Mouse (Mus musculus): Measurements from ENCODE around the gene Trp53.

Trp53 gene

DNA sequence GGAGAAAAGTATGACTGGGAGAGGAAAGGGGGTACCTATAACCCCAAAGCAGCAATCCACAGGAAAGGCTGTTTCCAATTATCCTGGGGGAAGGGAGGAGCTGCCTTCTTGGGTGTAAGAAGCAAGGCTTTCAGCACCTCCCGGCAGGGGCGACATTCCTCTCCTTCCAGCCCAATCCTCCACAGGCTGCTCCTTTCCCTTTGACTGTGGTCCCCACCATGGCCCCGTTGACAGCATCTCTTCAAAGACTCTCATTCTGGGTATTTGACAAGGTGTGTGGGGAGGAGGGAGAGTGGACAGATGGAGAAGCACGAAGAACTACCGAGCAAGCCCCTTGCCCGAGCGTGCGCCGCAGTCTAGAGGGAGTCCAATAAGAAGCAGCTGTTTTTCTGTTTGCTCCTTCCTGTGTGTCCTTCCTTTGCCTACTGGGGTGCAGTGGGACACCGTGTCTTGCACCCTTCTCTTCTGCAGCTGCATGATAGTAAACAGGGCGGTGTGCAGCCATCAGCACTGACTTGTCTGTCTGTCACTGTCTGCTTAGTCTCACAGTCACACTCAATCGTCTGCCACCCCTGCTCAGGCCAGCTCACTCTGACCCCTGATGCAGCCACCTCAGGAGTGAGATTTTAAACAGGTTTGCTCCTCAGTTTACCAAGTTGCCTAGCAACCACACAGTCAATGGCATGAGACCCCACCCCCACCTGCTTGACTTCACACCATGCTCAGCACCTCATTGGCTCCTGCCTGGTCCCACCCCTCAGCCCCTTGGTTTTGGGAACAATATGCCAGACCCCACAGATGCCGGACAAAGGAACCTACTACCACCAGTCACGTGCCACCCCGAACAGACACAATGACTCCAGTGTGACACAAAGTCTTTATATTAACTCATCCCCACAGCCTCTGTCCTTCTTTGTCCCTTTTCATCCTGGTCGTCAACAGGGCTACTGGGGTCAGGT lies 19.0 kb upstream of the Trp53 start:
- no peak for DNase-seq (ENCODE audit: low read depth, low spot score)

DNA sequence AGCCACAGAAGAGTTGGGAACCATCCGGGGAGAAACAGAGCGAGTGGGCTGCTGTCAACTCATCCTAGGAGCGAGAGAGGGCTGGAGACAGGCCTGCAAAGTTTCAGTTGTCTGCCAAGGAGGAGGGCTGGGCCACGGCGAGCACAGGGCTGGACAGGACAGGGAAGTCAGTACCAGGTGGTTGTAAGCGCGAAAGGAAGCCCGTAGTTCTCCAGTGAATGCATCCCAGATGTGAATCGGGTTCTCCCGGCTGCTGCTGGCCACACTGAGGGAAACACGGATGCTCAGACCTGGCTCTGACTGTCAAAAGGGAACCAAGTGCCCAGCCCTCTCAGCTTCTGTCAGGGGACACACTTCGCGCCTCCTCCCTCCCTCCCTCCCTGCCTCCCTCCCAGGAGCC lies 16.8 kb upstream of the Trp53 start:
- DNase-seq (ENCODE audit: low read depth, low spot score) = no peak

DNA sequence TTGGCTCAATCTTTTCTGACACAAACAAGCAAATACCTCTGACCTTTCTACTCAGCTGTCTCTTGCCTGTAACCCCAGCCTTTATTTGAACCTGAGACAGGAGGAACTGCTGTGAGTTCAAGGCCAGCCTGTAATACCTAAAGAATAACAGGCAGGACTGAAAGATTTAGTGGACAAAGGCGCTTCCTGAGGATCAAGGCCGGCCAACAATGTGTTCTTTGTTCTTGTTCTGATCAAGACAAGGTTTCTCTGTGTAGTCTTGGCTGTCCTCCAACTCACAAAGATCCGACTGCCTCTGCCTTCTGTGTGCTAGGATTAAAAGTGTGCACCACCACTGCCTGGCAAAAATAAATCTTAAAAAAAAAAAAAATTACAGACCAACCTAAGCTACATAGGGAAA lies 15.8 kb upstream of the Trp53 start:
- DNase-seq (ENCODE audit: low read depth, low spot score) = no peak

DNA sequence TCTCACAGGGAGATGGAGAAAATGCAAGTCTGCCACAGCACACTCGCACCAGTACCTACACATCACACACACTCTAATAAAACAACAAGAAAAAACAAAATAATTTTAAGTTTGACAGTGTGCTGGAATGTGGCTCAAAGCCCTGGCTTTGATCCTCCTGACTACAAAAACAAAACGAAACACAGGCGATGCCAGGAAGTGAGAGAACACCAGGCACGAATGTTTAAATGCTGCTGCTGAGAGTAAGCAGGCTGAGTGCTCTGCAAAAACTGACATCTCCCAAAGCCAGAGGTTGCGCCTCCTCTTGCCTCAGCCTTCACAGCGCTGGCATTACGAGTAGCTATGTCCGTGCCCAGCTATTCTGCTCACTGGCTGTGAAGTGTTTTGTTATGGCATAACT lies 15.0 kb upstream of the Trp53 start:
- no peak for DNase-seq (ENCODE audit: low read depth, low spot score)

DNA sequence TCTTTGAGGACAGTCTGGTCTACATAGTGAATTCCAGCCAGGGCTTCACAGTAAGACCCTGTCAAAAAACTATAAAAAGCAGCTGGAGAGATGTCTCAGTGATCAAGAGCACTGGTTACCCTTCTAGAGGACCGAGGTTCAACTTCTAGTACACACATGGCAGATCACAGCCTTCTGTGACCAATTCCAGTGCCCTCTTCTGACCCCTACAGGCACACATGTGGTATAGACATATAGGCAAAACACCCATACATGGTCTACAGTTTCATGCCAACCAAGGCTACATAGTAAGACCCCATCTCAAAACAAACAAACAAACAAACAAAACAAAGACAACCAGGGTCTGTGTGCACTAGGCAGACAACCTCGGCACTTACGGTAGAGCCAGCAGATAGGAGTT lies 4.9 kb upstream of the Trp53 start:
- peak; percentile 55 for DNase-seq (ENCODE audit: low read depth, low spot score)

DNA sequence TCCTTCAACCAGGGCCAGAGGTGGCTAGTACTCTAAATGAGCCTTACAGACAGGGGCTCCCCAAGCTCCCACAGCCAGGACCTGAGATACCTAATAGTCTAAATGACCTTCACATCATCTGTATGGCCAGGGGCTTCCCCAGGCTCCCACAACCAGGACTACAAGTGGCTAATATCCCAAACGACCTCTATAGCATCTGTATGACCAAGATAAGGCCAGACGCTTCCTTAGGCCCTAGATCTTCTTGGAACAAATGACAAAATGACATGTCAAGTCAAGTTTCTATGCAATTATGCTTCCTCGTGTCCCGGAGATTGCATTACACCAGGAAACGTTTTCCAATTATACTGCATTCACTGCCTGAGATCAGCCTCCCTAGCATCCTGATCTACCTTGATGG lies 3.9 kb upstream of the Trp53 start:
- DNase-seq (ENCODE audit: low read depth, low spot score) = no peak

DNA sequence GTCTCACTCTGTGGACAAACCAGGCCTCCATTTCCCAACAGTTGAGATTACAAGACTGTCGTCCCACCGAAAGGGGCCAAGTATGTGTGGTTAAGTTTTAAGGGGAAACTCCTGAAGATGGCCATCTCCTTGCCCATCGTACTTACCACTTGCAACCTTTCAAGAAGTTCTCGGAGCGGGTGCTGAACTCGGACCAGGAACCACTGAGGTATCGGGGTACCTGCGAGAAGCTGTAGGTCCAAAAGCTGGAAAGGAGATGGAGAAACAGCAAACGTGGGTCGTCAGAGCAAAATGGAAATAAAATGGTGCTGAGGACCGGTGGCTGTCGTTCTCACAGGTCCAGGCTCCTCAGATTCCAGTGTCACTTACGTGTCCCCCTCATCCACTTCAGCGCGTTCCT lies 1.9 kb upstream of the Trp53 start:
- no peak for DNase-seq (ENCODE audit: low read depth, low spot score)

DNA sequence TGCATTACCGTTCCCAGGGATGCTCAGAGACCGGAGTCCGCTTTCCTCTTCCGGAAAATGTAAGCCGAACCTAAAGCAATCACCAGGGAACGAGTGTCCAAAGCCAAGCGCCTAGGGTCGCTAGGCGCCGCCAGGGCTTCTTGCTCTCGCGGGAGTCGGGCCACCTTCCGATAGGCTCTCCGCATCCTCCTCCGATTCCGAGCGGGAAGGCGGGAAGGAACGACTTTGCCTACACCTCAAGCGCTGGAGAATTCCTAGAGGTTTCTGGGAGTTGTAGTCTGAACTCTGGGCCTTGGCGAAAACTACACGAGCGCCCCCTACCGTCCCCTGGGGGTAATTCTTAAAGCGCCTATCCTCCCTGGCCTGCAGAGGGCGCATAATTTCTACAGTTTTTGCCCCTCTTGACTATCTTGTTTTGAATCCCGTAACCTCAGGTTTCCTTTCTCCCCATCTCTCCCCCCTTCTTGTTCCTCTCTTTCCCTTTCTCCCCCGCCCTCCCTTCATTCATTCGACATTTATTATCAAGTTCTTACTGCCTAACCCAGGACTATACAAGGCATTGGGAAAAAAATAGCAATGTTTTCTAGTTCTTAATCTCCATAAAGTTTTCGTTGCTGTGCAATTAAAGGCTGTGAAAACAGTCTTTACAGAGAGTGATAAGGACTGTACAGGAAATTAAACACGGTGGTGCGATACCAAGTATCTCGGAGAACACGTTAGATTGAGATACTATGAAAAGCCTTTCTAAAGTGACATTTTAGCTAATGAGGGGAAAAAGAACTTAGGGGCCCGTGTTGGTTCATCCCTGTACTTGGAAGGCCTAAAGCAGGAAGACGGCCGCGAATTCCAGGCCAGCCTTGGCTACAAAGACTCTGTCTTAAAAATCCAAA lies 786 bp upstream of the Trp53 start:
- peak; percentile 93 for DNase-seq (ENCODE audit: low read depth, low spot score)

DNA sequence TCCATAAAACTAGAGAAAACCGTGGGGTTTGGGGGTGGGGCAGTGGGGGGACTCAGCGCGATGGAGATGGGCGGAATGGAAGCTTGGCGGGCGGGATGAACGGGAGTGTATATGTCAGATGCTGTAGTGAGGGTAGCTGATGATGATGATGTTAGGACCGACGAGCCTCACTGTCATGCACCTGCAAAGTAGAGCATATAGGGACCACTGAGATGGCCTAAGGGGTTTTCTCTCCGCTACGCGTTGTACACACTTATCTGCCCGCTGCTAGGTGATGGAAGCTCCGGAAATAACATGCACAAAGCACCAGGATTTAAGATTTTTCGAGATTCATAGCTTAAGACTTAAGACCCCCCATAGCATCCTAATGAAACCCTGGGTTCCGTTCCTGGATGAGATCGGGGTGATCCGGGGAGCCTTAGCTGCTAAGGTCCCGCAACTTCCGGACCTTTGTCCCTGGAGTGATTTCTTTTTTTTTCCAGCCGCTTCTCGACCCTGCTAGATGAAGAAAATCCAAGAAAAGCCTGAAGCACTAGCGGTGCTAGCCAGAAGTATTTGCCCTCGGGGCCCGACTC lies 500 bp downstream of the Trp53 start:
- DNase-seq (ENCODE audit: low read depth, low spot score) = no peak

DNA sequence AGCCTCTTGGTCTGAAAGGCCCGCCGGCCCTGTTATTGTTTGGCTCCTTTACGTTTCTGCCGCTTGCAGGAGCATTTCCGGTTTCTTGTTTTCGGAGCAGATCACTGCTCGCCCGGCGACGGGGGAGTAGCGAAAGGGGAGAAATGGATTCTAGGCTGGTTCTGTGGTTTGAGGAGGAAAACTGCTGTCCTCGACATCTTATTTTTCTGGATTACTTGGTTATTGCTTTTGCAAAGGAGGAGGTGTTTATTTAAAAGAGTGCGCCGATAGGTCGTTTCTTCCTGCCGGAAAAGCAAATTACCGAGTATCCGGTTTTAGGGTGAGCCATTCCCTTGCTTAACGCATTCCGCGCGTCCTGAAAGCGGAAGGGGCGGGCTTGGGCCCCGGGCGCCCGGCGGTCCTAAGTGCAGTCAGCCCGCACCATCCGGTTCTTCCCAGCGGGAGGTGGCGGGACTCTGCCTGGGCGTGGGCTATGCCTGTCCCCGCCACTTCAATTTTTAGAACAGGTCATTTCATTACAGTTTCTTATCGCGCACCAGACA lies 1.1 kb downstream of the Trp53 start:
- DNase-seq (ENCODE audit: low read depth, low spot score) = peak; percentile 93

DNA sequence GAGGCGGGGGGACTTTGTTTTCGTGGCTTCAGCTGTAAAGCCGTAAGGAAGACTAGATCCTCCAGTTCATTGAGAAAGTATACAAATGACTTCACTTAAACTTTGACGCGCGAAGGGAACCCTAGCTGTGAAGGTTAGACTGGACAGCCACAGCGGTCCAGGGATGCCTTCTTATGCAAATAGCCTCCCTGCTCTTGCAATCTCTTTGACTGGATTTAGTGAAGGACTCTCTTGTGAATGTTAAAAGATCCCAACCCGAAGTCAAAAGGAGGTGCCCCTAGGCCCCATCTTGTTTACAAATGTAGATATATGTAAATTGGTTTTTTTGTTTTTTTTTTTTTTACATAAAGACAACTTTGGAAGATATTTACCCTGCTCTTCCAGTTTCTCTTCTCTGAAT lies 1.7 kb downstream of the Trp53 start:
- no peak for DNase-seq (ENCODE audit: low read depth, low spot score)

DNA sequence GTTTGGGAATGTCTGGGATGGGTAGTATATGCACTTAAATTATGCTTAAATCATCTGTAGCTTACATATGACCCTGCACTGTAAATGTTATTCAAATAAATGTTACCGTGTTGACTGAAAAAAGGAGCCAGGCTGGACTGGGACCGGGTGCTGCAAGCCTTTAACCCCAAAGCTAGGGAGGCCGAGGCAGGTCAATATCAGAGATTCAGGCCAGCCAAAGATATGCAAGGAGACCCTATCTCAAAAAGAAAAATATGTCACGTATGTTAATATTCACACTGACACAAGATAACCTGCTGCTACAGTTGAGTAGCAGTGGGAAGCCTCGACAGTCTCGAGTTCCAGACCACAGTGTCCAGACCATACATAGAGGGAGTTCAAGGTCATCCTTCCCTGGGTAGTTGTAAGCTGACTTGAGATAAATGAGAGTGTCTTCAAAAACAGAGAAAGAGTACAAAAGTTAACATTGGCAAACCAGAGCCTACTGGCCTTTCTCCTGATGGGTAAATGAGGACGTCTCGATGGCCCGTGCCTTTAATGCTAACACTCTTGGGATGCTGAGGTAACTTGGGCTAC lies 2.2 kb downstream of the Trp53 start:
- DNase-seq (ENCODE audit: low read depth, low spot score) = no peak

DNA sequence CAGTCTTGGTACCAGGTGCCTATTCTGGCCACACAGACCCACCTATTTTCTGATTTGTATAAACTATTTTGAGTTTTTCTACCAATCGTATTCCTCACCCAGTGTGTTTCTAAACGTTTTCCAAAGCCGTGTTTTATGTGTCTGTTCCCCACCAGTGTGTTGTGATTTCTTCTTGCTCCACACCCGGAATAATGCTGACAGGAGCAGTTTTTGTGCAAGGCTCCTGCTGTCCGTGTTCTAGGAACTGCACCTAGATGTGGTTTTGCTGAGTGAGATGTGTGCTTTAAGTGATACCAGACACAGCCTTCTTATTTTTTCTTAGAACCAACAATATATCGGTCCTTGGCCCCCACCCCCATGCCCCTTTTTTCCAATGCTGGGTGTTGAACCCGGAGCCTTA lies 3.8 kb downstream of the Trp53 start:
- DNase-seq (ENCODE audit: low read depth, low spot score) = no peak

DNA sequence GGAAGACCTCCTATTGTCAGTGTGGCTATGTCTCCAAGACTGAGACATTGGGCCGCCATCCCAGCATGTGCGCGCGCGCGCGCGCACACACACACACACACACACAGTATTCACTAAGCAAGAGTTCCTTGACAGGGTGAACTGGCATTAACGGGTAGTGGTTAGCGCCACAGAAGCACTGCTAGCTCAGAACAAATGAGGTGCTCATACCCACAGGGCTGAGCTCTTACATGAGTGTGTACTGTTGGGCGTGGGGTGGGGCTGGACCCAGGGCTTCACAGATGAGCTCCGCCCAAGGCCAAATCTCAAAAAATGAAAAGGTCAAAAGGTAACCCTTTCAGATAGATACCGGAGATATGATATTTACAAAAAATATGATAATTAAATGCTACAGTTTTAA lies 4.8 kb downstream of the Trp53 start:
- peak; percentile 24 for DNase-seq (ENCODE audit: low read depth, low spot score)

DNA sequence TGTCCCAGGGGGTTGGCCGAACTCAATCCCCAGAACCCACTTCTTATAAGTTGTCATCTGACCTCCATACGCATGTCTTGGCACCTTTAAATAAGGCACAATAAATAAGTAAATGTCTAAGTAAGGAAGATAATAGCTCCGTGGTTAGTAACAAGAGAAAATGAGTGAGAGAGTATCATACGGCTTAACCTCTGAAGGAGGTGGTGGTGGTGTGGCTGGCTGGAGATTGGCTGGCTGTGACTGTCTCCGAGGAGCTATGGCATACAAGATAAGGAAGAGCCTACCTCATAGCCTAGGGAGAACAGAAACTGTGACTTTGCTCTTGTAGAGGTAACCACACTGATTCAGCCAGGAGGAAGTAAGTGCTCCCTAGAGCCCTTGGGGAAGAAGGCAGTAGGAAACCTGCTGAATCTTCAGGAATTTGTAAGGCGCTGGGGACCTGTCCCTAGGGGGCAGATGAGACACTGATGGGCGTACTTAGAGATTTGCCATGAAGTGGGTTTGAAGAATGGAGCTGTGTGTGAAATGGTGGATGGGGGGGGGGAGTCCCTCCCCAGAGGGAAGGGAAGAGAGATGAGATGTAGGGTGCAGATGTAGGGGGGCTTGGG lies 5.7 kb downstream of the Trp53 start:
- no peak for DNase-seq (ENCODE audit: low read depth, low spot score)

DNA sequence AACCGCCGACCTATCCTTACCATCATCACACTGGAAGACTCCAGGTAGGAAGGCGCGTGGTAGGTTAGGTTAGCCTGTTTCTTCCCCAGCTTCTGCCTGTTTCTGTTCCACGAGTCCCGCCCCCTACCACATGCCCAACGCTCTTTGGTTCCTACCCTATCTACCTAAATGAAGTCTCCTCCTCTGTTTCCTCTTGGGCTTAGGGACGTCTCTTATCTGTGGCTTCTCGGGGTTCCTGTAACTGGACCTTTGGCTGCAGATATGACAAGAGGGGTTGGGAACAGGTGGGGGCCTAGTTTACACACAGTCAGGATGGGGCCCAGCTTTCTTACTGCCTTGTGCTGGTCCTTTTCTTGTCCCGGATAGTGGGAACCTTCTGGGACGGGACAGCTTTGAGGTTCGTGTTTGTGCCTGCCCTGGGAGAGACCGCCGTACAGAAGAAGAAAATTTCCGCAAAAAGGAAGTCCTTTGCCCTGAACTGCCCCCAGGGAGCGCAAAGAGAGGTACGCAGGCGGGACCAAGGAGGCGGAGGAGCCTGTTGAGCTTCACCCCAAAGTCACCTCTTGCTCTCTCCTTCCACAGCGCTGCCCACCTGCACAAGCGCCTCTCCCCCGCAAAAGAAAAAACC lies 9.2 kb downstream of the Trp53 start:
- DNase-seq (ENCODE audit: low read depth, low spot score) = no peak

DNA sequence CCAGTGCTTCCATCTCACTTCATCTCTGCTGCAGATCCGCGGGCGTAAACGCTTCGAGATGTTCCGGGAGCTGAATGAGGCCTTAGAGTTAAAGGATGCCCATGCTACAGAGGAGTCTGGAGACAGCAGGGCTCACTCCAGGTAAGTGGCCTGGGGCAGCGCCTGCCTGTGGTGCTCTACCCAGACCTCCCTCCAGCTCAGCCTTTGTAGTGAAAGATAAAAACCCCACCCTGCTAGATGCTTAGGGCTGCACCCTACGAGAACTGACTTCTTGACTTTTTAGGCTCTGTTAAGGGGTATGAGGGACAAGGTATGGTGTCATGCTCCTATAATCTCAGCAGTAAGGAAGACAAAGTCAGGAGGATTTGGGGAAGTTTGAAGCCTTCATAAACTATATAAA lies 10.5 kb downstream of the Trp53 start:
- DNase-seq (ENCODE audit: low read depth, low spot score) = no peak

DNA sequence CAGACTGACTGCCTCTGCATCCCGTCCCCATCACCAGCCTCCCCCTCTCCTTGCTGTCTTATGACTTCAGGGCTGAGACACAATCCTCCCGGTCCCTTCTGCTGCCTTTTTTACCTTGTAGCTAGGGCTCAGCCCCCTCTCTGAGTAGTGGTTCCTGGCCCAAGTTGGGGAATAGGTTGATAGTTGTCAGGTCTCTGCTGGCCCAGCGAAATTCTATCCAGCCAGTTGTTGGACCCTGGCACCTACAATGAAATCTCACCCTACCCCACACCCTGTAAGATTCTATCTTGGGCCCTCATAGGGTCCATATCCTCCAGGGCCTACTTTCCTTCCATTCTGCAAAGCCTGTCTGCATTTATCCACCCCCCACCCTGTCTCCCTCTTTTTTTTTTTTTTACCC lies 11.3 kb downstream of the Trp53 start:
- DNase-seq (ENCODE audit: low read depth, low spot score) = no peak

DNA sequence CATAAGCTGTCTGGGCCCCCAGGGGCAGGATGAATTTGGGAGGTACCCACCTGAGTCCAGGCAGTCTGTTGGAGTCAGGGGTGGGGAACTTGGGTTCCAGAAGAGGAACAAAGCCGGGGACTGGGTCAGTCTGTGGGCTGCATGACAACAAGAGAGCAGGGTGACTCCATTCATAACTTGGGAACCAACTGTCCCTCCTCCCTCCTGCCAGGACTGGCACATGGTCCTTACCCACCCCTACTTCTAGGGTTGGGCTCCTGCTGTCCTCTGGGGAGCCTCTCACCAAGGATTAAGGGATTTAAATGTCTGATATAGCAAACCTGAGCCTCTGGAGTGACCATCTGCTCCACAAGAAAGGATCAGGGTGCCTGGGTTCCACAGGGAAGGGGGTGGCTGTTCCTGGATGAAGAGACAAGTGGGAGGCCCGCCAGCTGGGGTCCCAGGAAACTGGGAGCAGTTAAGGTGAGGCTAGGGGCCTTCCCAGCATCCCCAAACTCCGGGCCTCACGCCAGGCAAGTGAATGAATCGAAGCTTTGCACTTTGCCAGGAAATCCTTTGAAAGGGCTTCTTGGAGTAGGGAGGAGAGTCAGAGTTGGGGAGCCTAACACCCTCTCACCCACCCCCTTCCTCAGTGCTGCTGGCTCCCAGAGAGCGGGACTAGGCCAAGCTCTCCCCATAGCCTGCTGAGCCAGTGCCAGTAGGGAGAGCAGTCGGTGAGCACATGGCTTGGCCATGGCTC lies 11.9 kb downstream of the Trp53 start:
- DNase-seq (ENCODE audit: low read depth, low spot score) = no peak

DNA sequence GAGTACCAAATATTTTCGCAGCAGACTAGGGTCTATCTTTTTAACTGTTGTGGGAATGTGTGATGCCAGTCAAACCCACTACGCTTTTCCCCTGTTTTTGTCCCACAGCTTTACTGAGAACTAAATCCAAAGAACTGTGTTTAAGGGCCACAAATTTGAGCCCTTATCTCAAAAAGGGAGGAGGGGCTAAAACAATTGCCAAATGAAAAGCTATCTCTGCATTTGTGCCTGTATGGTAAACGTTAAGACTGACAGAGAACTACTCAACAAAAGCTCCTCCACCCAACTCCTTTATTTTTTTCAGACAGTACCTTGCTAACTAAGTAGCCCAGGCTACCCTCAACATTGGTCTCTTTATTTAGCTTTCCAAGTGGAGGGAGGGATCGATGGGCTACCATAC lies 12.6 kb downstream of the Trp53 start:
- no peak for DNase-seq (ENCODE audit: low read depth, low spot score)
